Mouse (Mus musculus): ENCODE results near the gene Arhgap32. TPM values are rescaled to one million over a fixed set of nuclear protein-coding genes. Genes with fewer than 3 reads are reported as not detected.

The Arhgap32 gene
- polyA plus RNA-seq, 1 experiment from 2014 or later, result 8.7 TPM

DNA sequence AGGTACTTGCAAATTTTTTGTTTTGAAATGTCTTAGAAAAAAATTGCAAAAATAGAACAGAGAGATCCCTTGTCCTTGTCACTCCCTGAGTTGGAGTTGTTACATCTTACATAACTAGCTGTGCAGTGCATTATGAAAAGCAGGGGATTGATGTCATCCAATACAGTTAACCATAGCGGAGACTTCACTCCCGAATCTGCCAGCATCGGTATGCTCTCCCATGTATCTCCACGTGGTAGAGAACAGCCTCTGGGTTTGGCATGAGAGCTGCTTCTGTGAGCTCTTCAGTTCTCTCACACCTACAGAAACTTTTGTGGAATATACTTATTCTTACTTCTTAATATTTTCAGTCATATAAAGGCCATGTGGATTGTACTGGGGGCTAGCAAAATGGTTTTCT is 106.2 kb downstream of the Arhgap32 start:
- Histone ChIP-seq H3K9me3 (no peaks in the 10 kb centered on the region), H3K27ac (no peak overlapping the region), H3K9ac (replicated peaks) (no peak overlapping the region), H3K4me1 (replicated peaks) (peaks cover 16% of the 10 kb centered on the region), H3K4me2 (replicated peaks) (no peak overlapping the region), H3K27me3 (no peaks in the 10 kb centered on the region), H3K4me3 (replicated peaks) (no peak overlapping the region), H3K36me3 (no peaks in the 10 kb centered on the region)
- WGBS, result 81% methylated on average over 4 of the region's 4 CpGs
- no peak for ATAC-seq

DNA sequence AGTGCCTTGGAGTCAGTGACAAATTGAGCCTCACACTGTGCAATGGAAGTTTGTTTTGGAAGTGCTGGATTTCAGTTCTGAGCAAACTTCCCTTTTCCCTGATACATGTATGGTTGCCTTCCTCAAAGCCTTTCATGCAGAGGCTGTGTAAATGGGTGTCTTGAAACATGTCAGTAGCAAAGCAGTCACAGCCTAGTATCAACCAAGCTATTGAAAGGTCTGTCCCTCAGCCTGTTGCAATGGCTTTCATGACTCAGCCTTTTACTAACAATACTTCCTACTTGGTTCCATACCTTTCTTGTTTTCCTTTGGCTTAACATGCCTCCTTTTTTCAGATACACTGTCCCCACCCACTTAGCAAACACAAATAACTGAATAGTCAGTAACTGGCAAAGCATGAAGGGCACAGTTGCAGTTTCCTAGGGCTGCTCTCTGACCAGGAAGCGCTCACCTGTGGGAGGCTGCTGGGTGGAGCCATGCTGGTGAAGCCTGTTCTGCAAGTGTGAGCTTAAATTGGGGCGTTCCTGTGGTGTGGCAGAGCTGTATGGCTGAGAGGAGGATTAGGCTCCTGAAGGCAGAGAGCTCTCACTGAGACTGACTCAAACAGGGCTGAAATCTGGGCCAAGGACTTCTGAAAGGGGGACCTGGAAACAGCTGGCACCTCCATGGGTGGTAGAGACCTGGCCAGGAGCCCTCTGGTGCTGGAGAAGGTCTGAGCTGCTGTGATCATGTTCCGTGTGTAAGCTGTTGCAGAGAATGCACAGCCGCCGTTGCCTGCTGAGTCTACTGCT is 108.0 kb downstream of the Arhgap32 start:
- H3K4me3 ChIP-seq (replicated peaks), result no peak overlapping the region
- no peak overlapping the region for H3K4me2 ChIP-seq (replicated peaks)
- H3K27ac ChIP-seq, result no peak overlapping the region

DNA sequence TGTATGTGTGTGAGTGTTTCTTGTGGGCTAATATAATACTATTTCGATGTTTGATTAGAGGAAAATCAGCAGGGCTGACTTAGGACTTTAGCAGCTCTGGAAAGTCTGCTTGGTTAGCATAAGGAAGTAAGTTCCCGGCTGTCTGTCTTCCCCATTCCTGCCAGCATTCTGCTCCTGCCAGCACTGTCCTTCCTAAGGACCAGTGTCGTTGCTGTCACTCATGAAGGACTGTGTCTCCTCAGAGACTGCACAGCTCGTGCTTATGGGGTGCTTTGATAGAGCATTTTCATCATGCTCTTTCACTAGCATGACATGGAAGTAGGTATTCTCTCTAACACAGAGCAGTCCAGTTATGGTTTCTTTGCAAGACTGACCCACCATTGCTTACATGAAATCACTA is 109.0 kb downstream of the Arhgap32 start:
- no peak for ATAC-seq
- Histone ChIP-seq H3K4me3 (replicated peaks) (no peak overlapping the region), H3K27me3 (no peaks in the 10 kb centered on the region), H3K9ac (replicated peaks) (no peak overlapping the region), H3K27ac (no peak overlapping the region), H3K4me2 (replicated peaks) (no peak overlapping the region), H3K9me3 (no peaks in the 10 kb centered on the region), H3K36me3 (no peaks in the 10 kb centered on the region), H3K4me1 (replicated peaks) (peaks cover 16% of the 10 kb centered on the region)
- WGBS, result 65% methylated on average over 4 of the region's 4 CpGs

More for the DNA sequence above, 108.0 kb downstream of the Arhgap32 start:
- Histone ChIP-seq H3K9me3 (no peaks in the 10 kb centered on the region), H3K4me1 (replicated peaks) (peaks cover 16% of the 10 kb centered on the region), H3K27me3 (no peaks in the 10 kb centered on the region), H3K36me3 (no peaks in the 10 kb centered on the region), H3K9ac (replicated peaks) (no peak overlapping the region)
- ATAC-seq, result peak; percentile 40; the same call in 1 of the 2 replicates
- WGBS, result 27% methylated on average over 5 of the region's 5 CpGs

DNA sequence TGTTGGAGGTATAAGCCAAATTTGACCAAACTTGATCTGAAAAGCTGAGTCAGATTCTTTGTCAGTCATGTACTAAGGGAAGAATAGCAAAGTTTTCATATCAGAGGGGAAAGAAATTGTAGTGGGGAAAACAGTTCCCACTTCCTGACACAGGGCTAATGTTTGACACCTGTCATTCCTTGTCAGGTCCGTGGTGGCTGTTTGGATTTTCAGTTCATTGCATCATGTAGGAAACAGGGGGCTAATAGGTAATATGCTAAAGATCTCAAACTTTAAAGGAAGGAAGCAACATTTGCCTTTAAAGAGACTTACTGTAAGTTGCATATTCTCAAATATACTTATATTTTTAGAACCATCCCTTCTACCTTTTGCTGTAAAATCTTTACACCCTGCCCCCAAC is 109.6 kb downstream of the Arhgap32 start:
- no peak for ATAC-seq
- peaks cover 16% of the 10 kb centered on the region for H3K4me1 ChIP-seq (replicated peaks)
- no peak overlapping the region for H3K27ac ChIP-seq
- 84% methylated on average over 1 of the region's 1 CpGs for WGBS
- H3K36me3 ChIP-seq, result no peaks in the 10 kb centered on the region
- H3K9ac ChIP-seq (replicated peaks), result no peak overlapping the region
- no peak overlapping the region for H3K4me2 ChIP-seq (replicated peaks)
- no peak overlapping the region for H3K4me3 ChIP-seq (replicated peaks)
- H3K9me3 ChIP-seq, result no peaks in the 10 kb centered on the region
- no peaks in the 10 kb centered on the region for H3K27me3 ChIP-seq

DNA sequence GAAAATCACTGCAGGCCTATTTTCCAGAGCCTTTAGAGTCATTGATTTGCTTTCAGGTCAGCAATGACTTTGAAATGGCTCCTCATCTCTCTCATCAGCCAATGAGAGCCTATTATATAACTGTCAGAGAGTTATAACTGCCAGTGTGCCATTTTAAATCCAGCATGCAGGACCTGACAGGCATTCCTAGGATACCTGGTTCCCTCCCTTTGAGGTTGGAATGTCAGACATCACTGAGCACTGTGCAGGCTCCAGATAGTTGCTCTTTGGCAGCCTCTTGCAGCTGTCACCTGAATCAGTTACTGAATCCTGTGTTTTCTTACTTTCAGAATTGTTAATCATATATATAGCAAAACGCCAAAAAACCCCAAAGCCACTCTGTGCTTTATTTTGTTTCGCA is 111.1 kb downstream of the Arhgap32 start:
- Histone ChIP-seq H3K27ac (no peak overlapping the region), H3K27me3 (no peaks in the 10 kb centered on the region), H3K9me3 (no peaks in the 10 kb centered on the region), H3K36me3 (no peaks in the 10 kb centered on the region), H3K9ac (replicated peaks) (no peak overlapping the region), H3K4me3 (replicated peaks) (no peak overlapping the region), H3K4me2 (replicated peaks) (no peak overlapping the region), H3K4me1 (replicated peaks) (peaks cover 14% of the 10 kb centered on the region)
- 90% methylated on average over 2 of the region's 2 CpGs for WGBS
- no peak for ATAC-seq

DNA sequence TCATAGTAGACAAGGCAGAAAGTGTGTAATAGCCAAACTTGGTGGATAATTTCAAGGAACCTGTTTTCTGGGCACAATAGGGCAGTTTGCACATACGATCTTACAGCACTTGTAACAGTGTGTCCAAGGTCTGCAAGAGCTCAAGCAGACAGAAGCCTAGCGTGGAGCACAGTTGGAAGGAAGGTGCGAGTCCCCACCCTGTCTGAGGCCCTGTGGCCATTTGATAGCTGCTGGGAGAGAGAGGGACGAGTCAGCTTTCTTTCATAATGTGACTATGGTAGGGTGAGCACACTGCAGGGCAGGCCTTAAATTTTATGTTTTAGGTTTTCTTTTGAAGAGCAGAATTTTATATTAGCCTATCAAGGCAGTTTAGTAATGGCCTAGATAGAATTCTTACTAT is 117.7 kb downstream of the Arhgap32 start:
- Histone ChIP-seq H3K9me3 (no peaks in the 10 kb centered on the region), H3K27me3 (no peaks in the 10 kb centered on the region), H3K4me2 (replicated peaks) (no peak overlapping the region), H3K27ac (no peak overlapping the region), H3K4me3 (replicated peaks) (no peak overlapping the region), H3K4me1 (replicated peaks) (no peaks in the 10 kb centered on the region), H3K36me3 (no peaks in the 10 kb centered on the region), H3K9ac (replicated peaks) (no peak overlapping the region)
- ATAC-seq, result no peak
- WGBS, result 90% methylated on average over 4 of the region's 4 CpGs

DNA sequence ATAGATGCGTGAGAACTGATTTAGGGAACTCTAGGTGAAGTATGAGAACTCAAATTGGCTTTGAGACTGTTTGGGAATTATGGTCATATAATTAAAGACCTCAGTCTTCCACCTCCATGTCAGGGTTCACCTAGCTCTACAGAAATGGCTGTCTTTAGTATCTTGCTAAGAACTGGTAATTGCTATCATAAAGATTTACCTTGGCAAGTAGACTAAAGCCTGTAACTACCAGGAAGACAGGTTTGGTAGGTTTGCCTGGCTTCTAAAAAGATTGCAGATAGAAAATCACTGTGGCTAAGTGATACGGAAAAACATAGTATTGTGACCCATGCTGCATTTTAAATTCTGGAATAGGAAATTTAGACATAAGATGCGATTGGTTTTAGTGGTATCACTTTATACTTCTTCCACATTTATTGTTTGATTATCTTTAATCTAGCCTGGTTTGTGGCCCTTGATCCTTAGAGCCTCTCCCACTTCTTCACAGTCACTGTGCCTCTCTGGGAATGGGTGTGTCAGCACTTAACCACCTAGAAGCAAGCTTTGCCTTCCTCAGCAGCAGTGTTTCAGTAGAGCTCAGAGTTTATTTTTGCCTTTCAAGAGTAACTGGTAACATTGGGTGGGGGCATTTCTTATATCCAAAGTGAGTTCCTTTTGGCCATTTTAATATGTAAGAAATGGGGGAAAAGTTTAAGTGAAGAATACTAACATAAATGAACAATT is 119.0 kb downstream of the Arhgap32 start:
- 0 out of 2 replicates have a peak, but pooled peaks cover 5% of the 10 kb centered on the region for H3K36me3 ChIP-seq
- no peaks in the 10 kb centered on the region for H3K27me3 ChIP-seq
- ATAC-seq, result no peak
- no peak overlapping the region for H3K4me3 ChIP-seq (replicated peaks)
- no peak overlapping the region for H3K9ac ChIP-seq (replicated peaks)
- H3K27ac ChIP-seq, result no peak overlapping the region
- no peak overlapping the region for H3K4me2 ChIP-seq (replicated peaks)
- H3K9me3 ChIP-seq, result no peaks in the 10 kb centered on the region
- H3K4me1 ChIP-seq (replicated peaks), result no peaks in the 10 kb centered on the region
- WGBS, result 88% methylated on average over 3 of the region's 3 CpGs

DNA sequence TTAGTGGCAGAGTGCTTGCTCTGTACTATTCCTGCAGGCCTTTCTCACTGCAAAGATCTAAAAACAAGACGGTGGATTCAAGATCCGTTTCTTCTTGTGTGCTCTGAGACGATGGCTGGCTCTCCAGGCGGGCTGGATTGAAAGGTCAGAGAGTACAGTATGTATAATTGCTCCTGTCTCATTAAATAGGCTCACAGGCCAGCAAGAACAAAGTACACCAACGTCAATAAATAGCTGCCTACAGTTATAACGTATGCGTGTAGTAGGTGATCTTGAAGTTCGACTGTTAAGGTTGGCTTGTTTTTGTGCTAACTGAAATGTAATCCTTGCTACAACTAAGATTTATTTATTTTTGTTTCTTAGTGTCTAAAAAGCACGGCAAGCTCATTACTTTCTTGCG is 123.0 kb downstream of the Arhgap32 start:
- ATAC-seq, result no peak
- no peak overlapping the region for H3K9ac ChIP-seq (replicated peaks)
- no peaks in the 10 kb centered on the region for H3K27me3 ChIP-seq
- 0 out of 2 replicates have a peak, but pooled peaks cover 5% of the 10 kb centered on the region for H3K36me3 ChIP-seq
- 86% methylated on average over 10 of the region's 10 CpGs for WGBS
- no peak overlapping the region for H3K27ac ChIP-seq
- H3K4me1 ChIP-seq (replicated peaks), result no peaks in the 10 kb centered on the region
- H3K4me2 ChIP-seq (replicated peaks), result no peak overlapping the region
- H3K9me3 ChIP-seq, result no peaks in the 10 kb centered on the region
- no peak overlapping the region for H3K4me3 ChIP-seq (replicated peaks)

DNA sequence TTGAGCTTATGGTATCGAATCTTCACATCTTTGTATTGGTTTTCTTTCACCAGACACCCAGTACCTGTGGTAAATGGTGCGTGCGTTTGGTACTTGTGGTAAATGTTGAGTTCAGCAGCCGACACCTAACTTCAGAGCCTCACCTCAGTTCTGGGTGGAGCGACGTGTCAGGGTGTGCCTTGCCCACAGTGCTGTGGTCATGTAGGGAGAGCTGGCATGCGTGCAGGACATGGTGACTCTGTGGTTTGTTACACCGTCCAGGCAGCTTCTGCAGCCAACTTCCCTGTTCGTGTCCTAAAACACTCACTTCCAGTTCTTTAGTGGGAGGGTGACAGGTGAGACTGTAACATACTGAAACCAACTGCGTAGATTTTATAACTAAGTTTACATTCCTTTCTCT is 123.5 kb downstream of the Arhgap32 start:
- Histone ChIP-seq H3K9me3 (no peaks in the 10 kb centered on the region), H3K4me3 (replicated peaks) (no peak overlapping the region), H3K27me3 (no peaks in the 10 kb centered on the region), H3K4me1 (replicated peaks) (no peaks in the 10 kb centered on the region), H3K4me2 (replicated peaks) (no peak overlapping the region), H3K36me3 (0 out of 2 replicates have a peak, but pooled peaks cover 5% of the 10 kb centered on the region), H3K9ac (replicated peaks) (no peak overlapping the region), H3K27ac (no peak overlapping the region)
- WGBS, result 96% methylated on average over 10 of the region's 10 CpGs
- ATAC-seq, result no peak

DNA sequence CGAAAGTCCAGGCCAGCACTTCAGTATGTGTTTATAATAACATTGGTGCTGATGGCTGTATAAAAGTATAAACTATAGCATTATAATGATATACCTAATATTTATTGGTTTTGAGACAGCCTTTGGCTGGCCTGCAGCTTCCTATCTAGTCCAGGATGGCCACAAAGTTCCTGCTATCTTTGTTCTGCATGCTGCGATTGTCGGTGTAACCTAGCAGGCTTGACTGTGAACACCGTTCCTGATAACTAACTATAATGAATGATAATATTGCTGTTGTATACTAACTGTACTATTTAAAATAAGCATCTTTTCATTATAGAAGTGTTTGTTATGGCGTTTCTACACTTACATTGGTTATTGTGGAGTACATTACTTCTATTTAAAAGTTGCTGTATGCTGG is 124.5 kb downstream of the Arhgap32 start:
- H3K9me3 ChIP-seq, result no peaks in the 10 kb centered on the region
- peaks cover 2% of the 10 kb centered on the region; the same call in 1 of the 2 replicates for H3K4me1 ChIP-seq (replicated peaks)
- no peak for ATAC-seq
- 0 out of 2 replicates have a peak, but pooled peaks cover 5% of the 10 kb centered on the region for H3K36me3 ChIP-seq
- WGBS, result 92% methylated on average over 5 of the region's 5 CpGs
- H3K4me2 ChIP-seq (replicated peaks), result no peak overlapping the region
- no peak overlapping the region for H3K9ac ChIP-seq (replicated peaks)
- no peak overlapping the region for H3K4me3 ChIP-seq (replicated peaks)
- no peak overlapping the region for H3K27ac ChIP-seq
- no peaks in the 10 kb centered on the region for H3K27me3 ChIP-seq

DNA sequence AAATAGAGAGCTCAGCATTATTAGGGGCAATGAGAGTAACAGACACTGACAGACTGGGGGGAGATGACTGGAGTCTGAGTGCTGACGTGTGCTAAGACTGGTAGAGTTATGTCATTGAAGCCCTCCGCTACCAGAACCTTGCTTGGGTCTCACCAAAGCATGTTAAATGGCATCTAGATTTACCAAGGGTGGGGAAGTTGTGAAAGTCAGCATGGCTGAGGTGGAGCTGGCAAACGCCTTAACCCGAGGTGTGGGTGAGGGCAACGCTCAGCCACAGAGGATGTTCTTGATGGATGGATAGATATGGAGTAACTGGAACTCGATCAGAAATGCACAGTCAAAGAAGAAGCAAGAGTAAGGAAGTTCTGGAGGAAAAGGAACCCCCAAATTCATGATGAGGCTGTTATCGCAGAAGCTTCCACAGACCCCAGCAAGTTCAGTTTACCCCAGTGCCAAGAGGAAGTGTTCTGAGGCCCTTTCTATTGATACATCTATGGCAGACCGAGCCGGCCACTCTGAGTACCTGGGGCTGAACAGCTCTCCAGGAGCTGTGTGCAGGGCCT is 125.8 kb downstream of the Arhgap32 start:
- Histone ChIP-seq H3K27me3 (no peaks in the 10 kb centered on the region), H3K9me3 (no peaks in the 10 kb centered on the region), H3K4me2 (replicated peaks) (no peak overlapping the region), H3K27ac (no peak overlapping the region), H3K4me1 (replicated peaks) (peaks cover 11% of the 10 kb centered on the region), H3K9ac (replicated peaks) (no peak overlapping the region), H3K36me3 (0 out of 2 replicates have a peak, but pooled peaks cover 5% of the 10 kb centered on the region), H3K4me3 (replicated peaks) (no peak overlapping the region)
- WGBS, result 93% methylated on average over 9 of the region's 9 CpGs
- ATAC-seq, result no peak

DNA sequence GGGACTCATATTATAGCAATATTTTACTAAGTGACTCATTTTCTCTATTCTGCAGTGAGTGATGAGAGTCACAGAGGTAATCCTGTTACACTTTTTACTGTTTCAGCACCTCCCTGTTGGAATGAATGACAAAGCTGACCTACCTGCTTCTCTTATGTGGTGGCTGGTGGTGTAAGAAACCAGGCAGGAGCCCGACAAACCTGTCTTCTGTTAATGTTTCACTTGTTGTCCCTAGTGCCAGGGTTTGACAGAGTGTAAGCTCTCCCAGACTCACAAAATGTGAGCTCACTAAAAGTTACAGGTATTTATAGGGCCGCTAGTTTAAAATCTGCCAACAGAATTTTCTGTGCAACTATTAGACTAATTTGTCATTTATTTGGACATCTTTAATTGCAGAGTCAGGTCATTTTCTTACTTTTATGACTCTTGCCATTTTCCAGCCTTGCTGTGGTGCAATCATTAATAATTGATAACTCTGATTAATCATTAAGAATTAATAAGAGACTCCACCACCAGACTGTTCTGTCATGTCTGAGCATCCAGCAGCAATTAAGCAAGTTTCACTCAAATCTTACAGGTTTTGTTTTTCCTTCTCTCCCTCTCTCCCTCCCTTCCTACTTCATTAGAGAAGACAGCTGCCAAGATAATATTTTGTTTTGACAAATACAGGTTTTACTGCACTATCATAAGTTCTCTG is 127.1 kb downstream of the Arhgap32 start:
- no peaks in the 10 kb centered on the region for H3K9me3 ChIP-seq
- 89% methylated on average over 2 of the region's 2 CpGs for WGBS
- H3K4me2 ChIP-seq (replicated peaks), result no peak overlapping the region
- H3K36me3 ChIP-seq, result peaks cover 11% of the 10 kb centered on the region; the same call in 1 of the 2 replicates
- H3K27me3 ChIP-seq, result no peaks in the 10 kb centered on the region
- no peak overlapping the region for H3K27ac ChIP-seq
- H3K4me1 ChIP-seq (replicated peaks), result peaks cover 14% of the 10 kb centered on the region
- no peak for ATAC-seq
- no peak overlapping the region for H3K4me3 ChIP-seq (replicated peaks)
- no peak overlapping the region for H3K9ac ChIP-seq (replicated peaks)
